Mouse (Mus musculus) lung, adult 2 months (tissue): ENCODE measurements around the gene Sars.

Experiments
- CTCF ChIP-seq: fragments of 200-500 bp; IDR thresholded peaks from 2 replicates; pipeline ENCODE4 v1.5.1; 2011; ENCODE audit warnings: mild to moderate bottlenecking, low read length, control low read depth; ENCODE audit not compliant: insufficient read depth
- POLR2A ChIP-seq: fragments of 200-500 bp; IDR thresholded peaks from 2 replicates; pipeline ENCODE4 v1.6.1; 2011; ENCODE audit warnings: low read depth, mild to moderate bottlenecking, control low read depth, low read length, borderline replicate concordance; ENCODE audit errors: extremely low read depth

DNA sequence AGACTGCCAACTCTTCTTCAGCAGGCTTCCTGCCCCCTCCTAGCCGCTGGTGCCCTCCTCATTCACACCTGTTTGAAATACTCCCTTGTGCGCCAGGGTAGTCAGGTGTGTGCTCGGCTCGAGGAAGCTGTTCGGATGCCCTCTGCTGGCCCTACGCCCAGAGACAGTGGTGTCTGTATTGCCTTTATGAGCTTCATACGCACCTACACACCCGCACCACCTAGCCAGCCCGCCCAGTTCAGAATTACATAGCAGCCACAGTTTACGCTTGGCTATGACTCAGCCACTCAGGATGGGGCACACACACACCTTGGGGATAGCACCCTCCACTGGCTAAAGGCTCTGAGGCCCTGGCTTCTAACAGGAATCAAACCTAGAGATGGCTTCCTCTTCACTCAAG, 13.9 kb upstream of the Sars start:
- TF ChIP-seq CTCF: 0 out of 2 replicates have a peak, but pooled peaks have one; percentile 5
- TF ChIP-seq POLR2A: no peak
